Mouse (Mus musculus) liver, adult (tissue): ENCODE data around the gene Cebpb.

Experiments used
- GATA4 ChIP-seq: IDR thresholded peaks from 2 replicates; pipeline ENCODE4 v1.6.1; 2014; ENCODE audit warnings: mild to moderate bottlenecking, low read length; ENCODE audit not compliant: insufficient replicate concordance

Gene Cebpb

DNA sequence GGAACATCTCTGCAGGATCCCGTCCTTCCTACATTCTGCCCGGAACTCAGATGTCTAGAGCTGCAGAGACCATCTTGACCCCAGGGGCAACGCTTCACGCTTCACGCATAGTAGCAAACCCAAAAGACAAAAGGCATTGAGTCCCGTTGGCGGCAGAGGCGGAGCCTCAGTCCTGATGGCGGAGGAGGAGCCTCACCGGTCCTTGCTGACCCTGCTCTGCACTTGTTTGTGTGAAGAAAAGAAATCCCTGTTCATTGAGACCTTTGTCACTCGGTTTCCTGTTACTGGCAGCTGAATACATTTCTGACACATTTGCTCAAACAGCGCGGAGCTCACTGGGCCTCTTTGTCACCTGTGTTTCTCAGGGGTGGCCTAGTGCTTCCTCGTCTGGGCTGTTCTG lies 6.8 kb downstream of the Cebpb start:
- TF ChIP-seq GATA4 = no peak

DNA sequence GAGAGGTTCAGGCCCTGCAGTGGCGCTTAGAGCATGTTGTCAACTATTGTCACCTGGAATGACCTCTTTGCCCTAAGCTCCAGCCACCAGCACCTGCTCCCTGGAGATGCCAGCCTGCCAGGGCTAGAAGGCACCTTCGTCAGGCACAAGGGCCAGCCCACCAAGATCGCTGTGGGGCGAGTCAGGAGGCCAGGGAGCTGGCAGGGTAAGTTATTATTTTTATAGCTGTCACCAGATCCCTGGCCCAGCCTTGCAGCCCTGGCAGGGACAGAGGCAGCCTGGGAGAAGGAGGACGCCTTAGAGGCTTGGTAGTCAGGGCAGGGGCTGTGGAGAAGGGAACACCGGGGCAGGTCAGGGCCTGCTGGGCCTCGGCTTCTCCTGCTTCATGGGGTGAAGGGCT lies 7.4 kb downstream of the Cebpb start:
- no peak for TF ChIP-seq GATA4

DNA sequence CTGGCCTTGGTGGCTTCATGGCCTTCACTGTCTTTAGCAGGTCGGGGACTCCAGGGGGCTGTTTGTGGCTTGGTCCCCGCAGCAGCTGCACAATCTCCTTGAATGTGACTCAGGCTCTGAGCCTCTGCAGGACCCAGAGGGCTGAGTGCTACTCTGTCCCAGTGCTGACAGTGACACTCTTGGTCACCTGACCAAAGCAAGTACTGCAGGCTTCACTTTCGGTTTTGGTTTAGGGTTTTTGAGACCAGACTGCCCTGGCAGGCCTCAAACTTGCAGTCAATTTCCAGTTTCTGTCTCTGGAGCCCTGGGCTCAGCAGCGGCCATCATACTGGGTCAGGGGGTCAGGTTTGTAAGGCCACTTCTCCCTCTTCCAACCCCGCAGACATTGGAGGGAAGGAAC lies 9.2 kb downstream of the Cebpb start:
- no peak; the same call in 1 of the 2 replicates for TF ChIP-seq GATA4

DNA sequence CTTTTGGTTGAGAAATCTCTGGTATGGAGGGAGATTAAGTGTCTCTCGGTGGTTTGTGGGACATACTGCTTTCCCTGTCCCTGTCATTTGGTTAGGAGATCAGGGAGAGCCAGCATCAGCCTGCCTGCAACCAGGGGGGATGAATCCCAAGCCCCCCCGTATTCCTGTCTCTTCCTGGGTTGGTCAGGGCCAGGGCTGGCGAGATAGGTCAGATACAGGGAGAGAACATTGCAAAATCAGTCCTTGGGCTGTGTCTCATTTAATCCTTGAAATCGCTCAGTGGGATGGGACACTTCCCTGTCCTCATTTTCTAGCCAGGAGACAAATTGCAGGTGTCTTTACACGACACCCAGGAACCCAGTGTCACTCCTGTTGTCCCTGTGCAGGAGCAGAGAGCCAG lies 11.3 kb downstream of the Cebpb start:
- TF ChIP-seq GATA4 = no peak

DNA sequence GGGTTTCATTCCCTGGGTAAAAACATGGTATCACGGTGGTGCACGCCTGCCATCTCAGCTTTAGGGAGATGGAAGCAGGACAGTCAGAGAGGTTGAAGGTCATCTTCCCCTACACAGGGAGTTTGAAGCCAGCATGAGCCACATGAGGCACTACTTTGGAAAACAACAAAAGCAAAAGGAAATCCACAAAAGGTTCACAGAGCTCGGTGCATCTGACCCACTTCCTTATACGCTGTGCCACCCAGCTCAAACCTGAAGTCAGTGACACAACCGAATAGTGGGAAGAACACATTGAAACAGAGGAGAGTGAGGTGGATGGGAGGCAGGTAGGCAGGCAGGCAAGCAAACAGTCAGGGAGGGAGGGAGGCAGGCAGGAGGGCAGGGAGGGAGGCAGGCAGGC lies 12.8 kb downstream of the Cebpb start:
- TF ChIP-seq GATA4 = no peak

DNA sequence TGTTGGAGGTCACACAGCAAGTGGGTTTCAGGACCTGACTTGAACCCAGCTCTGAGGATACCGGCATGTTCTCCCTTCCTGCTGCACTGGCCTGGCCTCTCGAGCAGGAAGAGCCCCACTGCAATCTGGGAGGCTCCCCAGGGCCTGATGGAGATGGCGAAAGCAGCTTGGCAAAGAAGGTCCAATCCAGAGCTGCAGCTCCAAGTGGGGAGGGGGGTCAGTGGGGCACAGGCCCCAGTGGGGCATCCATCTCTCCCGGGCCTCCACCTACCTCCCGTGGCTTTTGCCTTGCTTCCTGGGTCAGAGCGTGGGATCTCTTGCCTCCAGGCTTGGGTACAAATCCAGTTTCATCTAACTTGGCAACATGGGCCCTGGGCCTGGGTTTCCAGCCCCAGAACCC lies 13.4 kb downstream of the Cebpb start:
- no peak for TF ChIP-seq GATA4

DNA sequence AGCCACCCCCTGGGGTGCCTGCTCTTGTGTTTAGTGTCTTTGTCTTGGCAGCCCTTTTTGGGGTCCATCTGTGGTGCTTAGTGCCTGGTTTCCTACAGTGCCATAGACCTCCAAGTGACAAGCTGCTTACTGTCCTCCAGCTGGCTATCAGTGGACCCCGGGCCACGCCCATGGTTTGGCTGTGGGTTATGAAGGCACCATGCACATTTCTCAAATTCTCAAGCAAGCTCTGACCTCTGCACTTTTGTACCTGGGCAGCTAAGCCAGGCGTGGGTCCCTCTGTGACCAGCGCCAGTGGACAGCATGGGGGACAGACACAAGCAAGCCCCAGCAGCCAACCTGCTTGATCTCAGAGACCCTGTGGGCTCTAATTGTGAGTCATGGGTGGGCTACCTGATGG lies 15.7 kb downstream of the Cebpb start:
- TF ChIP-seq GATA4 = no peak

DNA sequence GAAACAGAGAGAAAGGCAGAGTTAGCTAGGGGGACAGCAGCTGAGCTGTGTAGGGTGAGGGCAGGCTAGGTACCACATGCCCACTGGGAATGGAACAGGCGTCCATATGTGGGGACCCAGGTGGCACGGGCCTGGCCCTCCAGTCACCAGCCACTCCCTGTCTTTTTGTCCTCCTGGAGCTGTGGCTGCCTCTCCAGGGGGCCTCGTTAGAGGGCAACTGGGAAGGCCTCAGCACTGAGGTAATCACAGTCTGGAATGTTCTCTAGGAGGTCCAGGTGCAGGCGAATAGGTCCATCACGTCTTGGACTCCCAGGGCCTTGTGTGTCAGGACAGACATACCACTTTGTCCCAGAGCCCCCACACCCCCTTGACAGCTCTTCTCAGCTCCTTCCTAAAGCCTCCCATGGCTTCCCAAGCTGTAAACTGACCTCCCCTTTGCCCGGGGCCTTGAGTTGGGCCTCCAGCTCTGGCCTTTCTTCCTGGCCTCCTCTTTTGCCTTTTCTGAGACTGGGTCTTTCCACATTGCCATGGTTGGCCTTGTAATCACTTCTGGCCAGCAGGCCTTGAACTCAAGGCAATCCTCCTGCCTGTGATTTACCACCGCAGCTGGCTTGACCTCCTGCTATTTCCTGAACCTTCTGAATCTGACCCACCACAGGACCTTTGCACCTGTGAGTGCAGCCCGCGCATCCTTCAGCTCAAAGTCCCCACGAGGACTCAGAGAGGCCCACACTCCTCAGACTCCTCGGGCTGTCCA lies 17.6 kb downstream of the Cebpb start:
- TF ChIP-seq GATA4 = no peak

DNA sequence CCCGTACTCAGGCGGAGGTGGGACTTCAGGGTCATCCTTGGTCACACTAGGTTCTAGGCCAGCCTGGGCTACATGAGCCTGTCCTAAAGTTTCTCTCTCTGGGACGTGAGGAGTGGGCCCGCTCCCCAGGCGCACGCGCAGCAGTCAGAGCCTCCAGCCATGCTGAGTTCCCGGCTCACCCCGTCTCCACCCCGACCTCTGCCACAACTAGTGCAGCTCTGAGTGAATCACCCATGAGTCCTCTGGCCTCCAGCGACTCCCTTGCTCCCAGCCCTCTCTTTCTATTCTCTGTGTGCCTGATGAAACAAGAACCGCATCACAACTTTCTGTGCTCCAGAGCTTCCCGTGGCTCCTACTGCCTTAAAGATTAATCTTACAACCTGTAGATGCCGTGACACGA lies 19.7 kb downstream of the Cebpb start:
- TF ChIP-seq GATA4 = no peak

DNA sequence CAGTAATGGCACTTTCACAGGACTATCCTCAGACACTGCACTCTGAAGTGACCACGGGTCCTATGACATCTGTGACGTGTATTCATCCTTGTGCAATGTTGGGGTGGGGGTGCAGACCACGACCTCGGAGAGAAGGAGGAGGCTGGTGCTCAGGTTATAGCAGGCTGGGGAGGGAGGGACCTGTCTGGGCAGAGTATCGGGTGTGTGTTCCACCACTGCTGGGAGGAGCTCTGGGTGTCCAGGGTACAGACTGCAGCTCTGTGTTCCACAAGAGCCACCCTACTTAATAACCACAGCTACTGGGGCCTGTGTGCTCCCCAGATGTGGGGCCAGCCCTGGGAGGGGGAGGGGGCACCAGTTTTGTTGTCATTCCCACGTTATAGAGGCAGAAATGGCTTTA lies 21.3 kb downstream of the Cebpb start:
- TF ChIP-seq GATA4 = no peak

DNA sequence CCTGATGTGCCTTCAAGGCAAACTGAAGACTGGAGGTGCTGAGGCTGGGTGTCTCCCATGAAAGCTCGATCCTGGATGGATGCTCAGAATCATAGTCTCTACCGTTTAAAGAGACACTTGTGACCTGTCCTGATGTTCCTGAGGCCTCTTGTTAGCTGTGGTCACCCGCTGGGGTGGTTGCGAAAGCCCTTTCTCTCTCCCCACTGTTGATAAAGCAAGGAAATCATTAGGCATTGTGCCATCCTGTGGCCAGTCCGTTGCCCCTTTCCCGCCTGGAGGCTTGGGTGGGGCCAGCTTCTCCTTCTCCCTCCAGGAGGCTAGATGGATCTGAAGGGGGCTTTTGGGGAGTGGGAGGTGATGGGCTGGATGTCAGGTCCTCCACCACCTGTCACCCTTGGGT lies 21.9 kb downstream of the Cebpb start:
- no peak for TF ChIP-seq GATA4

DNA sequence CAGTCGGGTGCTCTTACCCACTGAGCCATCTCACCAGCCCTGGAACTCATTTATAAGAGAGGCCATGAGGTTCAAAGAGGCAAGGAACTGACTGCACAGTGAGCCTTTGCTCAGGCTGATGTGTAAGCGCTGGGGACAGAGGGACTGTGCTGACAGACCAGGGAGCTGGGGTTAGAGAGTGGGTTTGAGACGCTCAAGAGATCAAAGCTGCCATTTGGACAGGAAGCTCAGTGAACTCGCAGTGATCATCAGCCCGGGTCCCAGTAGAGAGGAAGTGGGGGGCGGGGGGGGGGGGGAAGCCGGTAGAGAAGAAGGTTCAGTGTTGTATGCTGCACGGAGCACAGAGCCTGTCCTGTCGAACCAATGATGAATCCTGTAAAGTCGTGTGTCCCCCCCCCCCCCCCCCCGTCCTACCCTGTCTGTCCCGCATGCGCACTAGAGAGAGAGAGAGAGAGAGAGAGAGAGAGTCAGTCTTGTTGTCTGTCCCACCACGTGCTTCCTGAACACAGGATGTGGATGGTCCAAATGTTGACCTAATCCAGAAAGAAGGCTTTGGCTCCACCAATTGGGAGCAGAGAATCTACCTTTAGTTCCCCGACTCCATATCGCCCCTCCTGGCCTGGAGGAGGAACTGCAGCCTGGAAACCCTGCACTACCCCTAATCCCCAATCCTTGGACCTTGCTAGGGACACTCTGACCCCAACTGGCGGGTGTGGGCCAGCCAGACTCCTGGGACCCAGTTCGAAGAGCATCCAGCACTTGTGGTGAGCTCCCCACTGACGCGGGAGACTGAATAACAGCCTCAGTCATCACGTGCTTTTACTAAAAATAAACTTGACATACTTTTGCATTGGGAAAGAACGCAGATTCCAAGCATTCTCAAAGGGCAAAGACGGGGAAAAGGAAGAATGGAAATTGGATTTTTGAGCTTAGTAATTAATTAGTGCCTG lies 24.4 kb downstream of the Cebpb start:
- TF ChIP-seq GATA4 = no peak

DNA sequence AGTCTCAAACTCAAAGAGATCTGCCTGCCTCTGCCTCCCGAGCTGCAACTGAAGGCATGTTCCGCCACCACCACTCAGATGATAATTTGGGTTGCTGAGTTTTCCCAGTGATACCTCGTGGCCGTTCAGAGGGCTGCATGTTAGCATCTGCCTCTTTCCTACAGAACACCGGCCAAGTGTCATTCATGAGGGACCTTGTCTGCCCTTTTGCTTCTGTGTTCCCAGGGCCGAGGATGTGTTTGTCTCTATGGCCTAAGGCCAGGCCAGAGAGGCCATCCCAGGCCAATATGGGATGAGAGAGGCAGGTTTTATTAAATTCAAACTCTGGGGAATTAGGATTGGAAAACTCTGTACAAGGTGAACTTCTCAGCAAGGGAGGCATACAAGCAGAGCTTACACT lies 25.6 kb downstream of the Cebpb start:
- no peak for TF ChIP-seq GATA4

DNA sequence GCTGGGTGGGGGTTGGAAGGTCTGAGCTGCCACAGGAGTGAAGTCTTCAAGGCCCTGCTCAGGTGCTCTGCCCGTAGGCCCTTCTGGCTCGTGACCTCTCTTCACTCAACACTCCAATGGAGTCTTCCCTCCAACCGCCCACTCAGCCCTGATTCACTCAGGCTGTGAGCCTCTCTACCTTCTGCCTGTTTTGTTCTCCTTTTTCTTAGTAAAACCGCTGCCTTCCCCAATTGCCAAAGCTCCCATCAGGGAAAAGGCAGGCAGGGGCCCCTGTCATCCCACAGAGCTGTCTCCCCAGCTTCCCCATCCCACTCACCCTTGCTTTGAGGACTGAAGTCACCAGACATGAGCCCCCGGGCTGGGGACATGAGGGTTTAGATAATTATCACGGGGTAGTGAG lies 26.3 kb downstream of the Cebpb start:
- TF ChIP-seq GATA4 = no peak

DNA sequence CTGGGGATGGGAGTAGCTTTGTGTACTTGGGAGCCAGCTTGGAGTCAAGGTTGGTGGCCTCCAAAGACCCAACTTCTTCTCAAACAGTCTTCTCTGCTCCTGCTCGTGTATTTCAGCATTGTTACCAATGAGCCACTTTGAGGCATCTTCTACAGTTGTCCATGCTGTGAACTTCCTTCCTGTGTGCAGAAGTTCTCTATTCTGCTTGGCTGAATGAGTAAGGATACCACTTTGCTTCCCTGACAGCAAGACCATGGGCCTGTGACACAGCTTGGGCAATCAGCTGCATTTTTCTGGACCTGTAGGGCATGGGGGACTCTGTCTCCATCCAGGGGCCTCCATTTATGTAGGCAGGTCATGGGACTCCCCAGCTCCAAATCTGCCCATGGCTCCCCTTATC lies 28.5 kb downstream of the Cebpb start:
- no peak for TF ChIP-seq GATA4

DNA sequence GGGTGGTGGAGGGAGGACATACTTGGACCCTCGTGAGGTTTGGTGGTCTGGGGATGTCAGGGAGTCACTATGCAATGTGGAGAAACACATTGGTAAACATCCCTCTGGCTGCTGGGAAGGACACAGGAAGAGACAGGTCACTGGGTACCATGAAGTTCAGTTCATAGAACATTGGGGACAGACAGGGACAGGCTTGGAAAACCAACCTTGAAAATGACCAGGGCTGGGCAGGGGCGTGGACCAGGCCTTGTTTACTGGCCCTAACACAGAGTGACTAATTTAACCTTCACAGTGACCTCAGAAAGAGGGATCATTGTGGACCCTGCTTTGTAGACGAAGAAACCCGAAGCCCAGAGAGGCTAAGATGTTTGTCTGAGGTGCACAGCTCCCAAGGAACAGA lies 30.8 kb downstream of the Cebpb start:
- TF ChIP-seq GATA4 = no peak

DNA sequence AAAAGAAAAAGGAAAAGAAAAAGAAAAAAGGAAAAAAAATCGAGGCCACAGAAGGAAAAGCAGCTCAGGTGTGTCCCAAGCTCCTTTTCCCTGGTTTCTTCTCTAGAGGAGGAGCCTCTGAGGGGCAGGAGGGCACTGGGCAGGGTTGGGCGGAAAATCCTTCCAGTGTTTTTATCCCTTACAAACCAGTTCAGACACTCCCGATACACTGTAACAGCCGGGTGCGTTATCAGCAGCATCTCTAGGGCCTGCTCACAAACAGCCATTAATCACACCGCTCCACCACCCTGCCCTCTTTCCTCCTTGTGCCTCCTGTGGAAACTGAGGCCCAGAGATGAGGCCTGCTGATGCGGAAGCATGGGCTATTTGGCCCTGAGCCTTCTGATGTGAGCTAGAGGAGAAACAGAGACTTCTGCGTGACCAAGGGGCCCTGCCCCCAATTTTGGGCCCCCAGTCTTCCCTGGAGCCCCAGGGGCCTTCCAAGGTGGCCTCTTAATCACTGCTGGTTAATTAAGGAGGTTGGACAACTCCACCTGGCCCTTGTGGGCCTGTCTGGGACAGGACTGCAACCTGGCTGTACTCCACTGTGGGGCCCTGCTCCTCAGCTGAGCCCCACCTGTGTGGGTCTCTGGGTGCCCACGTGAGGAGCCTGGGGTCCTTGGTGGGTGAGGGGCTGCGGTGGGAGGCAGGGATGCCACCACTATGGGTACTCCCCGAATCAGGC lies 32.6 kb downstream of the Cebpb start:
- no peak for TF ChIP-seq GATA4
